Mouse (Mus musculus) CH12F3 (cell line): Measurements from ENCODE around the gene Cdc42bpb.

Source experiments
- in situ Hi-C: fragments of 300-500 bp; cut with MboI; formaldehyde crosslinking; loops from 2 replicates; pipeline ENCODE4 v1.14.3; 2020; ENCODE audit warnings: low sequenced_read_pairs

Cdc42bpb gene

DNA sequence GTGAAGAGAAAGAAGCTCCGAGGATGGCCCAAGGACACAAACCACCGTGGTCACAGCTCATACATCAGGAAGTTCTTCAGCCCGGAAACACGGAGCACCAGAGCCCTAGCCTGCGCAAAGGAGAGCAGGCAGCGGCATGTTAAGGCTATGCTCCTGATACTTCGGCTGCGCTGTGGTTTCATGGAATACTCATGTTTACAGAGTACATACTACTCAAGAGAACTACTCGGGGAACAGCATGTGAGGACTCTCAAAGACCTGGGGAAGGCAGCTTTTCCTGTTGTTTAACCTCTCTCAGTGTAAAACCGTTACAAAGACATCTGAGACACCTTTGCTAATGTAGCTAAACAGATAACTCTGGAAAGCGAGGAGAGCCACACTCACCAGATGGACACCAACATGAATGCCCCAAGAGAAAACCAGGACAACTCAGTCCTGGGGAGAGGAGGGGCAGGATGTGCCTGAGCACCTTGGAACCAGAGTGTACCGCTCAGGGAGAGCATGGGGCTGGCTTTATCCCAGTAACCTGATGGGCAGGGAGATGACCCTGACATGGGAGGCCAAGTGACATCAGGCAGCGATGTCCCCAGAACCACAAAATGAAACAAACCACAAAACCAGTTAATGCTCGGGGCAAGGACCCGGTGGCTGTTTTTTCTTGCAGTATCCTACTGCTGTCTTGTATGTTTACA, 27.8 kb downstream of the Cdc42bpb start:
- in situ Hi-C loops: no loop called here

DNA sequence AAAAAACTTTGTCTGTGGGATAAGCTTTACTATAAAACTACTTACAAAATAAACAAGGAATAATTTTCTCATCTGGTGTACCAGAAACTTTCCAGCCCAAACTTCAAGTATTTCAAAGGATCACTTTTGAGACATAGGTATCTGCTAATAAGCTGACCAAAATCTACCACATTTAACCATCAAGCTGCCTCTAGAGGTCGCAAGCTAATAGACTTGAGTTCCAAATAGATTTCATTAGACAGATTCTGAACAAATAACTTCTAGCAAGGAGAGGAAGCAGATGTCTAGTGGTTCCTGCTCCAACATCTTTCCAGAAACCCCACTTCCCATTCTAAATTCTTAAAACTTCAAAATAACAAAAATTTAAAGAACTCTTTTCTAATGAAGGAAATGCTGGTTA, 33.6 kb downstream of the Cdc42bpb start:
- in situ Hi-C loops: no loop called here

DNA sequence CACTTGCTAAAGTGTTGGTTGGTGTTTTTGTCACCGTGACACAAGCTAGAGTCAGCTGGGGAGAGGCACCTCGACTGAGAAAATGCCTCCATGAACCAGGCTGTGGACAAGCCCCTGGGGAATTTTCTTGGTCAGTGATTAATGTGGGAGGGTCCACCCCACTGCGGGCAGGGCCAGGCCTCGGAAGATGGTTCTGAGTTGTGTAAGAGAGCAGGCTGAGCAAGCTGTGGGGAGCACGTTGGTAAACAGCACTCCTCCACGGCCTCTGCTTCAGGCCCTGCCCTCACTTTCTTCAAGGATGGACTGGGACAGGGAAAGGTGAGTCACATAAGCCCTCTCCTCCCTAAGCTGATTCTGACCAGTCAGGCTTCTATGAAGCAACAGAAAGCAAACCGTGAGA, 36.8 kb downstream of the Cdc42bpb start:
- in situ Hi-C loops: no loop called here

DNA sequence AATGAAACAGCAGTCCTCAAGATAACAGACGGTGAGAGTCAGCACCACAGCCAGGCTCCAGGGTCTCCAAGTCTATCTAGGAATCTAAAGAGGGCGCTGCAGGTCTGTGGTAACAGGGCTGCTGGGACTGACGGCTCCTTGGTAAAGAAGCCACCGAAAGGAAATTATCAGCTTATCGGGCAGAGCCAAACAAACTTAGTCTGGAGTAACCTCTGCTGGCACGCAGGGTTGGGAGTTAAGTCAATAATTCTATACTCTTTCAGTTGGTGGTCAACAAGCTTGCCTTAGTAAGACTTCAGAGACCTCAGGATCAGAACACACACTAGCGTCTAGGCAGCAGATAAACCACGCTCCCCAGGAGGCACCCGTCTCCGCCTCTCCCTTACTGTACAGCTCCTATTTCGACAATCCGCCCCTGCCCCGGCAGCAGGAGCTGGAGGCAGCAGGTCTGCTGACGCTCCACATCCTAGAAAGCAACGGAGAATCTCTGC, 39.6 kb downstream of the Cdc42bpb start:
- in situ Hi-C loops: no loop called here

DNA sequence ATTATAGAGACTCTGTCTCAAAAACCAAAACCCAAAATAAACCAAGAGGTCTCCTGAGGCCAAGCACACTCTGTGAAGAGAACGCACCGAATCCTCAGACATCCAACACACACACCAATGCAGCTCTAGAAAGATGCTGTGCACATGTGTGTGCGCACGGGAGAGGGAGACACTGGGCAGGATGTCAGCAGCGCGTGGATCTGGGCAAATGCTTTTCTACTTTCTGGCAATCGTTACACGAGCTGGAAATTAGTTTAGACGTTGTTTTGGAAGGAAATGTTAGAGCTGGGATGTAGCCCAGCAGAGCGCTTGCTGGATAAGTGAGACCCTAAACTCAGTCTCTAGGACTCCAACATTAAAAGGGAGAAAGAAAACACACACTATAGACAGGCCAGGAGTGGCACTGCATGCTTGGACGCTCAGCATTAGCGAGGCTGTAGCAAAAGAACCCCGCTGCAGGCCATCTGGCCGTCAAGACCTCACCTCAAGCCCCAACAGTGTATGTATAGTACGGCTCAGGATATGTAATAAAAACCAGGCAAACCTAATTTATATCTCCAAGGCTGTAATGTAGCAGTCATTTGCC, 44.4 kb downstream of the Cdc42bpb start:
- in situ Hi-C loops: no loop called here

DNA sequence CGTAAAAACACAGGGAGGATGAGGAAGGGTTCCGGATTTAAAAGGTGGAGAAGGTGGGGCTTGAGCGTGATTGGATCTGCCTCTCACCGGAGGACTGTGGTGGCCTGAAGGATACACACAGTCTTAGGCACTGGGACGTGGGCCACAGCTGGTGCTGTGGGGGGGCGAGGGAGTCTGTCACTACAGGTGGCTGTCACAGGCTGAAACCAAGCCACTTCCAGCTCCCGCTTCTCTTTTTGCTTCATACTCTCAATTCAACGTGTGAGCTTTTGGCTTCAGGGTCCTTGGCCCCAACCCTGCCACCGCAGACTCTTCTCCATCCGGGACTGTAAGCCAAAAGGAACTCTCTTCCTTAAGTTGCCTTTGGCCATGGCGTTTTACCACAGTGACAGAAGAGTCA, 45.1 kb downstream of the Cdc42bpb start:
- in situ Hi-C loops: no loop called here

DNA sequence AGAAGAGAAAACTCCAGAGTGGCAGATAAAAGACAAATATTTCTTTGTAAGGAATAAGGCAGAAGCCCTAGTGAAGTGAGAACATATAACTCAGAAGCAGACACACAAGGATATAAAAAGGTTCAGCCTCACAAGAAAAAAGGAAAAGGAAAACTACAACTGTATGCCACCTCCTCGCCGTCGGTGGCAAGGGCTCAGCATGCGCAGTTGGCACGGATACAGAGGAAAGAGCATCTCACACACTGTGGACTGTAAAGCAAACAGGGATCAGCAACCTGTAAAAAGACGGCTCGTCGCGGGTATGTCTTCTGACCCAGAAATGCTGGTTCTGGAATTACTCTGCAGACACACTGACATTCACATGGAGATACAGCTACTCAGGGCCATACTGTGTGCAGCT, 45.9 kb downstream of the Cdc42bpb start:
- in situ Hi-C loops: no loop called here

DNA sequence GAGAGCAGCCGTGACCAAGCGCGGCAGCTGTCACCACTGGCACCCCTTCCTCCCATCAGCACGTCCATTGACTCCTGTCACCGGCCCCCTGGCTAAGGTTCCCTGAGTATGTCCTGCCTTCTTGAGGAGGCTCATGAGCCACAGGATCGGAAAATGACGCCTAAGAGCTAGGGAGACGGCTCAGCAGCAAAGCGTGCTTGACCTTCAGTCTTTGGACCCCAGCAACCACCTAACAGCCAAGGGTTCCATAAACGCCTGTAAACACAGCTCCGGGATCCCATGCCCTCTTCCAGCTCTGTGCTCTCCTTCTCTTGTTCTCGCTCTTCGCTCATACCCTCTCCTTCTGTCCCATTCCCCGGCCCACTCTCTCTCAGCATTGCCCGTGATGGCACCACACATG, 48.2 kb downstream of the Cdc42bpb start:
- in situ Hi-C loops: no loop called here

DNA sequence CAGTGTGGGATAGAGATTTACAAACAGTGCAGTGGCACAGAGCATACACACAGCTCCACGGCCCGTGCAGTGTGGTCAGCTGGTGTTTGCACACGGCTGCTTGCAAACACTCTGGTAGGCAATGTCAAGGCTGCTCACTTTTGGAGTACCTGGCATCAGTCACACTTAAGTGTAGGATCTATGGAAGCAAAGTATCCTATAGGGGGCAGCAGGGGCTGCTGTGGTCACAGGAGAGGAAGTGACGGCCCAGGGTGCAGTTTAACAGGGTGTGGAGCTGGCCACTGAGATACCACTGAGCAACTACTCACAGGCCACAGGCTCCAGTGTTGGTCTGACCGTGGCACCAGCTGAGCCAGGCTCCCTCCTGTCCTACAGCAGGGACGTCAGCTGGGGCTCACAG, 49.2 kb downstream of the Cdc42bpb start:
- in situ Hi-C loops: no loop called here

DNA sequence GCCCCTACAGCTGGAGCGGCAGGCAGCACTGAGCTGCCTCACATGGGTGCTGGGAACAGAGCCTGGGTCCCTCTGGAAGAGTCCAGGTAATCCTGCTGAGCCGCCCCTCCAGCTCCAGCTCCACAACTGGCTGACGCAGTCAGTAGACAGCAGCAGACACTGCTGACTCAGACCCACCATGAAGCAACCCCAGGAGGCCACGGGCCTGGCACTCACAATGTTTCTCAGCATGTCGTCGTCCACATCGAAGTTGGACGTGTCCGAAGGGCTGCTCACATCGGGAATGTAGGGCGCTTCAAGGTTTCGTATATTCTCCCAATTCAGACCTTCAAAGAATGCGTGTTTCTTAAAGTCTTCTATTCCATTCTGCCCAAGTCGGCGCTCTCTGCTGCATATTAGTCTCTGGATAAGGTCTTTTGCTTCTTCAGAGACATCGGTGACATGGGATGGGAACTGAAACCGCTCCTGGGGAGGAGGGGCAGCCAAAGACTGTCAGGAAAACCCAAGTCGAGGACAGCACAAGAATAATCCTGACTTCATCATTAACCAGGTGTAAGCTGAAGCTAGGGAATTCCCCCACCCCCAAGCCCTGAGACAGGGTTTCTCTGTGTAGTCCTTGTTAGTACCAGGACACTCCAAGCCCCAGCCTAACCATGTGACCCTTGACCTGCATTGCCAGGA, 51.6 kb downstream of the Cdc42bpb start:
- in situ Hi-C loops: no loop called here

DNA sequence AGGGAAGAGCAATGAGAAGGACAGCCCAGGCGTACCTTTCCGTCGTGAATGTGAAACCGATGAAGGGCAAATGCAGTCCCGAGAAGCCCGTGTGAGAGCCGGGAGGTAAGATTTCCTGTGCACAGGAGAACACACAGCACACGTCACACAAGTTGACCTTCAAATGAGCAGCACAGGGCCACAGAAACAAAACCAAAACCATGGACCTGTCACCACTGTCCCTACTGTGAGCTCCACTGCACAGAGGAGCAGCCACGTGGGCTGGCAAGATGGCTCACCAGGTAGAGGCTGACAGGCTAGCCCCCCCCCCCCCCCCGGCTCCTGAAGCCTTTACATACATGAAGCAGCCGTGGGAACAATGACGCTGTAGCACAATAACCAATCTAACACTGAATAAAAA, 52.6 kb downstream of the Cdc42bpb start:
- in situ Hi-C loops: no loop called here

DNA sequence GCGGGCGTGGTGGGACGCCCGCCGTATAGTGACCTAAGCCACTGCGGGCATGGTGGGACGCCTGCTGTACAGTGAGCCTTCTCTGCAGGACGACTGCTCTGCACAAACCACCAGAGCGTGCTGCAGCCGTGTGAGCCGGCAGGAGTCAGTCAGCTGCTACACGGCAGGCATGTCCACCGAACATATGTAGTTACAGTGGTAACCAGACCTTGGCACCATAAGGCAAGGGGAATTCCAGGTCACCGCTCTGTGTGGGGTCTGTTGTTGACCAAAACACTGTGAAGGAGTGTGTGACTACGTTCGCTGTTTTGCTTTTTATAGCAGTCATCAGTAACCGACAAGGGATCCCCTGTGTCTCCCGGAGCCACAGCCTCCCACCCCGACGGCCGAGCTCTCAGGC, 53.0 kb downstream of the Cdc42bpb start:
- in situ Hi-C loops: no loop called here

DNA sequence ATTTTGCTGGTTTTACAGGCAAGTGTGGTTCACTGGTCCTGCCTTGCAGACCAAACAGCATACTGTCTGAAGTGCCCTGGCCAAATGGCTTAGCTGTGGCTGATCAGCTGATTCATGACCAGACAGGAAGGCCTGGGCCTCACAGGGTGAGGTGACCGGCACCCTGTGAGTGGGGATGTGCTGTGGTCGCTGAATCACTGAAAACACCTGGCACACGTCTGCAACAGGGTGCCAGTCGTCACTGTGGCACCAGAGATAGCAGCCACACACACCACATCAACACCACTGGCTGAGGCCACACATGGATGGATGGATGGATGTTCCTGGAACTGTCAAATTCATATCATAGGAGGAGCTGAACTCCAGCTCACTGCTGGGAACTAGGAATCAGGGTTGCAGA, 54.1 kb downstream of the Cdc42bpb start:
- in situ Hi-C loops: no loop called here

DNA sequence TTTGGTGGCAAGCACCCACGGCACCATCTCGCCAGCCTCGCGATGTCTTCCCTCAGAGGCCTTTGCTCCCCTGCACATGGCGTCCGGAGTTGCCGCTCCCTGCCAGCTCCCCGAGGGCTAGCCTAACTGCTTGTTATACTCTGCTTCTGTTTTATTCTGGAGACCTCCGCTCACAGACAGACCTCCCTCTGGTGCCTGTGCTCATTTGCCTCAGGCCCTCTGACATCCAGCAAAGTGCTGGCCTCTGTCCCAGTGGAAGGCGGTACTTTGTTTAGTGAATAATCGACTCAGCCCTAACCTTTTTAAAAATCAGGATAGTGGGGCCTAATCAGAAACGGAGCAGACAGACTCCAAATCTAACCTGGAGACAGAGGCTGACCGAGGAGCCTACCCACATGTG, 55.7 kb downstream of the Cdc42bpb start:
- in situ Hi-C loops: no loop called here

DNA sequence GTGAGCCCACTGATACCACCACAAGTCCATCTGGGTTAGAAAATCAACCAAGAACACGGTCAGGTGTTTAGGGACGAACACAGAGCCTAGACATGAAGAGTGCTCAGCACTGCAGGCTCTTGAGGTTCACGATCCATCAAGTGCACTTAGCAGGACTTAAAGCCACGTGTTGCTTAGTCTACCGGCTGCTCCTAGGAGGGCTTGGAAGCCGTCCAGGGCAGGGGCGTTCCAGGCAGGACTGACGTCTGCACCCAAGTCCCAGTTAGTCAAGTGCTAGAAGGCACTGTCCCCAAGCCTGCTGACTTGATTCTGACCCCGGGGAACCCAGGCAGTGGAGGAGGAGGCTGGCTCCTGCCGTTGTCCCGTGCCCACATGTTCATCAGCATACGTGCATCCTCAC, 57.0 kb downstream of the Cdc42bpb start:
- in situ Hi-C loops: no loop called here

DNA sequence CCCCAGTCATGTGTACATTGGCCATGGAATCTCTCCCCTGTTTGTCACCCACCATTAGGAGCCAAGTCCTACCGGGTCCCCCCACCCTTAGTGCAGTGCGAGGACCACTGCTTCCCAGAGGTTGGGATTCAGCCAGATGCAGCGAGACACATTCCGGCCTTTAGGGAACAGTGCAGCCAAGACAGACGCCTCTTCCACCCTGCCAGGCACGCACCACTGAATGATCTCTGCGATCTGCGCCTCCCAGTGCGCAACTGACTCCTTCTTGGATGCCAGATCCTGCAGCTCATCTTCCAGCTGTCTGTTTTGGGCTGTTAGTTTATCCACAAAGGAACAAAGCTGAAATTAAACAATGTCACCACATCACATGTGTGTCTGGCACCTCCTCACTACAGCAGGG, 59.8 kb downstream of the Cdc42bpb start:
- in situ Hi-C loops: no loop called here

DNA sequence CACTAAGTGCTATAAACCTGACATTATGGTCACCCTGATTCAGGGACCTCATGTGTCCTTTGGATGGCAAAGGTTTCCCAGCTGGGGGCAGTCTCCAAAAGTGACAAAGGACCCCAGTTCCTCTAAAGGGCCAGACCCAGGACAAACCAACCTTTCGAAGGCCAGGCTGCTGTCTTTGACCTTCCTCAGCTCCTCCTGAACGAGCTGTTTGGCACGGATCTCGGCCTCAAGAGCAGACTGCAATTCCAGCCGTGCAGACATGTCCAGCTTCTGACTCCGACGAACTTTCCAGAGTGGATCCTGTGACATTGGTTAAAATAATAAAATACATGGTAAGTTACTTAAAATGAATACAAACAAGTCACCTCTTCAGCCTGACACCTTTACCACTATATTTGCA, 63.2 kb downstream of the Cdc42bpb start:
- in situ Hi-C loops: no loop called here

DNA sequence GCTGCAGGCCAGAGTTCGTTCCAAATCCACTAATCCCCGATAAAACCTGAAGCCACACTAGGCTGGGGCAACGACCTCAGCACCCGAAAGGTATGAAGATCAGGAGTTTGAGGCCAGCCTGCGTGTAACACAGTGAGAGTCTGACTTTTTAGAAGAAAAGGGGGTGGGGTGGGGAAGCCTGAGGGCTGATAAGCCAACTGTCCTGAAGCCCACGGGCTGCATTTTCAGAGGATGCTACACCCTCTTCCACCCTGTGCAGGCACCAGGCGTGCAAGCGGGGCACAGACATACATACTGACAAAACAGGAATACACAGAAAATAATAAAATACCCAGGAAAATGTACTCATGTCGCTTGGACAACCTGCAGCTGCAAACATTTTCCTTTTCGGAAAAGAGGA, 65.7 kb downstream of the Cdc42bpb start:
- in situ Hi-C loops: no loop called here

DNA sequence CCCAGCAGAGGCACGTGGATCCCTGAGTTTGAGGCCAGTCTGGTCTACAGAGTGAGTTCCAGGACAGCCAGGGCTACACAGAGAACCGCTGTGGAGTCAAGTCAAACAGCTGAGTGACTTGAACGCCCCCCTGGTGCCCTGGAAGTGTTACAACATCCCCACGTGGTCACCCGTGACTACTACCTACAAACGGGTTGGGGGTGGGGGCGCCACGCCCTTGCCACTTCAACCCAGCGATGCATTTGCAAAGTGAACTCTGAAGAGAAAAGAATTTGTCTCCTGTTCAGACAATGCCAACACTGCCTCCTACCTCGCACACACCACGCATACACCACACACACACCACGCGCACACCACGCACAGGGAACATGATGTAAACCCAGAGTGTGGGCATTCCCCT, 67.6 kb downstream of the Cdc42bpb start:
- in situ Hi-C loops: no loop called here

DNA sequence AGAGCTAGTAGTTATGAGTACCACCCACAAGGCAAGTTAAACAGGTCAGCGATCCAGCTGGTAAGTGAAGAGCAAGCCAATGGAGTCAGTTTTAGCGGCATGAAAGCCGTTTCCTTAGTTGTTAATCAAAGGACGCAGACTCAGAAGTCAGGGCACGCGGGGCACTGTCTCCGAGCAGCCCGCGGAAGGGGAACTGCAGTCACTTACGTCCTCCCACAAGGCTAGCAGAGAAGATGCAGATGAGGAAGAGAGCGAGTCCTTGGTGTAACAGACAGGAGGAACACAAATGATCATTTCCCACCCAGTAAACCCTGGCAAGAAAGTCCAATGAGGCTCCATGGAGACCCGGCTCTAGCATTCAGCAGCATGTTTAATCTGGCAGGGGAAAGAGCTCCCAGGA, 68.3 kb downstream of the Cdc42bpb start:
- in situ Hi-C loops: no loop called here

DNA sequence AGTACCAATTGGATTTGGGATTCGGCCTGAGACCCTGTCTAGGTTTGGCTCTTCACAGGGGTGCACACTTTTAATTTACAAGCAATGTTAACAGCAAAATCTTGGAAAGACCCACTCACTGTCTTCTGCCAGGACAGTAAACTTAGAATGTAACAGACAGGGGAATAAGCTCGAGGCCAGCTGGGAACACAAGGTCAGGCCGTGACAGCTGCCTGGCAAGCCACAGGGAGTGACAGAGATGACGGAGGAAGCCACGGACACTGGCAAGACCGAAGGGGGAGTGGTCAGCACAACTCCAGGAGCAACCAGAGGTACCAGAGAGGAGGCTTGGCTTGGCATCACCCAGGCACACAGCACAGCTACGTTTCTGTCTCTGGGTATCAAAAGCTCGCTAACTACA, 70.7 kb downstream of the Cdc42bpb start:
- in situ Hi-C loops: no loop called here

DNA sequence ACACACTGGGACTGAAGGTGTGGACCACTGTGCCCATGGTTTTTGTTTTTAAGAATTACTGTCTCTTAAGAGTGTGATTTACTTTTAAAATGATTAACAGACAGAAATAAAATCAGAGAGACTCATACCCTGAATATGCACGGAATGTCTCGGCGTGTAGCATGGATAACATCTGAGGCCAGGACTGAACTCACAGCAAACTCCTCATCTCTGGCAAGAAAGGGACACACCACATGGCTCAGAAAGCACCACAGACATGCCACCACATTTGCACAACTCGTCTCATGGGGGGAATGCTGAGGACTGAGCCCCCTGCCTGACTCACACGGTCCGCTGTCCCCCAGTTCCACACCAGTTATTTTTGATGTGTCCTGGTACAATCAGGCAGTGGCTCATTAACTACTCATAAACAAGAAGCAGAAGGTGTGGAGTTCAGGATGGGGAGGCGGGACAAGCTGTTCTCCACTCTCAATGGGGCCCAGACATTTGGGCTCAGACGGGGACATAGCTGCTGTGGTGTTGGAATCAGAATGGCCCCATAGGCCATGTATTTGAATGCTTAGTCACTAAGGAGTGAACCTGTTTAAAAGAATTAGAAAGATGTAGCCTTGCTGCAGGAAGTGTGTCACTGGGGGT, 73.7 kb downstream of the Cdc42bpb start:
- in situ Hi-C loops: no loop called here
